Mouse (Mus musculus): ENCODE results near the gene Cyp2u1. TPM values are rescaled to one million over a fixed set of nuclear protein-coding genes. Genes with fewer than 3 reads are reported as not detected.

Gene Cyp2u1
- polyA plus RNA-seq, 1 experiment: 13.8 TPM

- peak in 1 of 2 experiments; percentile 13 for DNase-seq (ENCODE audit: extremely low spot score in 1 of 2, low spot score in 1 of 2)
Observed at GRCm38 (mm10) chr3:131259392-131259965, 43.5 kb downstream of the Cyp2u1 start.

GRCm38 (mm10) chr3:131258921-131259320 lies 44.1 kb downstream of the Cyp2u1 start:
- DNase-seq (ENCODE audit: extremely low spot score in 1 of 2, low spot score in 1 of 2): no peak

GRCm38 (mm10) chr3:131255399-131255981 lies 47.5 kb downstream of the Cyp2u1 start:
- DNase-seq (ENCODE audit: extremely low spot score in 1 of 2, low spot score in 1 of 2): no peak

- DNase-seq (ENCODE audit: extremely low spot score in 1 of 2, low spot score in 1 of 2): no peak
Observed at GRCm38 (mm10) chr3:131254991-131255390, 48.0 kb downstream of the Cyp2u1 start.

GRCm38 (mm10) chr3:131251601-131252000 lies 51.4 kb downstream of the Cyp2u1 start:
- no peak for DNase-seq (ENCODE audit: extremely low spot score in 1 of 2, low spot score in 1 of 2)

GRCm38 (mm10) chr3:131250978-131251377 lies 52.0 kb downstream of the Cyp2u1 start:
- DNase-seq (ENCODE audit: extremely low spot score in 1 of 2, low spot score in 1 of 2): no peak

GRCm38 (mm10) chr3:131250283-131250682 lies 52.7 kb downstream of the Cyp2u1 start:
- DNase-seq (ENCODE audit: extremely low spot score in 1 of 2, low spot score in 1 of 2): no peak

GRCm38 (mm10) chr3:131248444-131248843 lies 54.6 kb downstream of the Cyp2u1 start:
- no peak for DNase-seq (ENCODE audit: extremely low spot score in 1 of 2, low spot score in 1 of 2)

GRCm38 (mm10) chr3:131247851-131248250 lies 55.2 kb downstream of the Cyp2u1 start:
- DNase-seq (ENCODE audit: extremely low spot score in 1 of 2, low spot score in 1 of 2): no peak

GRCm38 (mm10) chr3:131247447-131247846 lies 55.6 kb downstream of the Cyp2u1 start:
- no peak for DNase-seq (ENCODE audit: extremely low spot score in 1 of 2, low spot score in 1 of 2)

- no peak for DNase-seq (ENCODE audit: extremely low spot score in 1 of 2, low spot score in 1 of 2)
Observed at GRCm38 (mm10) chr3:131246579-131247046, 56.4 kb downstream of the Cyp2u1 start.

- DNase-seq (ENCODE audit: extremely low spot score in 1 of 2, low spot score in 1 of 2): peak; percentile 46 to 90
Observed at GRCm38 (mm10) chr3:131245766-131246578, 57.1 kb downstream of the Cyp2u1 start.

Other genes starting within 250 kb of the Cyp2u1 start
- 10.6 and 12.0 TPM in 2 replicates for gene Lef1, start 192.8 kb downstream of the Cyp2u1 start, polyA plus RNA-seq (2012; rRNA removed)
- gene Hadh, start 31.1 kb downstream of the Cyp2u1 start, polyA plus RNA-seq (2012; rRNA removed): 40.2 and 40.8 TPM in 2 replicates
- 1.3 and 2.1 TPM in 2 replicates for gene Sgms2, start 188.2 kb upstream of the Cyp2u1 start, polyA plus RNA-seq (2012; rRNA removed)